Mouse (Mus musculus): ENCODE data around the gene Castor1.

The Castor1 gene

DNA sequence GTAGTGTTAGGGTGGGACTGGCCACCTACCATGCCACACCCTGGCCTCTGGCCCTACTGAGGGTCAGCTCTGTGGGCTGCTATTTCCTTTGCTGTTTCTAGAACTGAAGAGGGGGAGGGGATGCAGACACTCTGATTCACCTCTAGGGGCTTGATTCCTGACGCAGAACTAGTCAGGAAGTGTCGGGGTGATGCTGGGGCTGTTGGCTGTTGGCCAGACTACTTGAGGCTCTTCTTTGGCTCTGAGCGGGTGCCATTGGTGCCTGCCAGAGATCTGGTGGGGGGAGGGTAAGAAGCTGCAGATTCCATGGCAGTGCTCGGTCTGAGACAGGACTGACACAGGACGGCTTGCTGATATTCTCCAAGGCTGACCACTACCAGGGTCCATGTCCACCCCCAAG lies 43.9 kb downstream of the Castor1 start:
- DNase-seq (ENCODE audit: low spot score in 2 of 2), result no peak

- no peak for DNase-seq (ENCODE audit: low spot score in 2 of 2)
Observed at GRCm38 (mm10) chr11:4262847-4263246, 44.8 kb downstream of the Castor1 start.

DNA sequence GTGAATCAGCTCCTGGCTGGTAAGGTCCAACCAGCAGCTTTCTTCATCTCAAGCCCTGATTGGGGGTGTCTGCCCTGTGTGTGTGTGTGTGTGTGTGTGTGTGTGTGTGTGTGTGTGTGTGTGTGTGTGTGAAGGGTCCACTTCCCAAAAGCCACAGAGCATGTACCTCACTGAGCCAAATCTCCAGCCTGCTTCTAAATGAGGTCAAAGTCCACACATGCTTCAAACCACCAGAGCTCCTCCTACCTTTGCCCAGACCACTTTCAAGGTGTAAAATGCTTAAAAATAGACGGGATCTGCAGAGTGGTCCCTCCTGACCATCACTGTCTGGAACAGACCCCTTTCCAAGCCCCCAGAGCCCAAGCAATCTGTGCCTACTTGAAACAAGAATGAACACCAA lies 45.3 kb downstream of the Castor1 start:
- DNase-seq (ENCODE audit: low spot score in 2 of 2), result no peak

DNA sequence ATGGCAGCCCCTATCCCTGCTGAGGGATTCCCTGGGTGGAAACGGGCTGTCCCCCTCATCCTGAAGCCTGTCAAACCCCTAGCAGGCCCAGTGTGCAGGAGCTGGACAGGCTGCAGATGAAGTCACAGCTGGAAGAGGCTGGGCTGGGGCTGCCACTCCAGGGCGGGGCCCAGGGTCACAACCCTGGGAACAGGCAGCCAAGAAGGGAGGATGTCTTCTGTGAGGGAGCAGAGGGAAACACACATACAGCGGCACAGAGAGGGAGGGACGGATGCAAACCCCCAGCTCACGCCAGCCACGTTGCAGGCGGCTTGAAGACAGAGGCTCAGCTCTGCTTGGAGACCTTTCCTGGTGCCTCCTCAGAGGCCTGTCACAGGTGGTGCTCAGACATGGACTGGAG lies 46.0 kb downstream of the Castor1 start:
- DNase-seq (ENCODE audit: low spot score in 2 of 2), result peak; percentile 69 to 79

DNA sequence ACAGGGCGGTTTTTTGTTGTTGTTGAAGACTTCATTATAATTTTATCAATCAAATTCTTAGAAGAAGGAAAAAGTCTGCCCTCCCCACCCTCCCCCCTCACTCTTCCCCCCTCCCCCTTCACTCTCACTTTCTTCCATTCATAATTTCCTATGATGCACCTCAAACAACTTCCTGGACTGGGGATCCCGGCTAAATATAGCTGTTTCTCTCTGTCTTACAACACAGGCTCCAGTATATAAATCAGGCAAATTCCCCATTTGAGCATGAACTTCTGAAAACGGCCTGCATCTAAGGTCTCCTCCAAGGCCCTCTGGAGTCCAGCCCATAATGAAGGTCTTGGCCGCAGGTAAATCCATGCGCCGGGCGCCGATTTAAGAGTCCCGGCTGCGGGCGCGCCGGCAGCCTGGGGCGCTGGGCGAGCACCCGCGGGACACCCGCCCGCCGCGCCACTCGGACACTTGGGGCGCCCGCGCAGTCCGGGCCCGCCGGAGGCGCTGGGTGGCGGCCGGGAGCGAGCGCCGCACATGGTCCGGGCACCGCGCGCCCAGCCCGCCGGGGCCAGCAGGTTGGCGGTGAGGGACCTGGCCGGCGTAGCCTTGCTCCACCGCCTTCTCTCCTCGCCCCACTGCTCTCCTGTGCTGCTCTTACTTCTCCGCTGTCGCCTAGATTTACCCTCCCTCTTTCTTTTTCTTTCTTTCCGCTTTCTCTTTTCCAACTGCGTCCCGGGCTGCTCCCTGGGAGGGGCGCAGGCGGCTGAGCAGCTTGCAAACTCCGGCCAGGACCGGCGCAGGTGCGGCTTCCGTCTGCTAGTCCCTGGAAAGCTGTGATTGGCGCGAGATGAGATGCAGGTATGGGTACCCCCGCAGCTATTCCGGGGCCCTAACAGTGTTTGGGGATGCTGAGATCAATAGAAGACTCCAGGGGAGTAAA lies 48.5 kb downstream of the Castor1 start:
- DNase-seq (ENCODE audit: low spot score in 2 of 2), result peak in 1 of 2 experiments; percentile 54

- no peak for DNase-seq (ENCODE audit: low spot score in 2 of 2)
Observed at GRCm38 (mm10) chr11:4267202-4267578, 49.2 kb downstream of the Castor1 start.

DNA sequence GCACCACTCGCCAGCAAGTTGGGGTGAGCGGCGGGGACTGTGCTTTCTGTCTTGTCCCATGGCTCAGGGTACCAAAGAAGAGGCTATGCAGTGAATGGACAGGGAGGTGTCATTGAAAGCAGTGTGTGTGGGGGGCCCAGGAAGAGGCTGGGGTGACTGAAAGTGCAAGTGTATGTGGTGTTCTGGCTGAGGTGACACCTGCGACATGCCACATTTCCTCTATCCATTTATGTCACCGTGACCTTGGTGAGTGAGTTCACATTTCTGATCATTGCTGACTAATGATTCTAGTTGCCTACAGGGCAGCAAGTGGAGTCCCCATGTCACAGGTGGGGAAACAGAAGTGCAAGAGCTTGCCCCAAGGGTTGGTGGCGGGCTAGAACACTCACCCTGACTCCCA lies 50.5 kb downstream of the Castor1 start:
- no peak for DNase-seq (ENCODE audit: low spot score in 2 of 2)

- DNase-seq (ENCODE audit: low spot score in 2 of 2), result peak; percentile 61 to 65
Observed at GRCm38 (mm10) chr11:4270744-4271459, 52.9 kb downstream of the Castor1 start.

- no peak for DNase-seq (ENCODE audit: low spot score in 2 of 2)
Observed at GRCm38 (mm10) chr11:4271544-4271943, 53.5 kb downstream of the Castor1 start.
